Mouse (Mus musculus) limb, embryonic 11.5 days (tissue): ENCODE results near the gene Wasf3. TPM values are rescaled to one million over a fixed set of nuclear protein-coding genes. Genes with fewer than 3 reads are reported as not detected.
"Not testable (repeated sequence)": the region's sequence is repeated elsewhere in the genome, so short reads cannot be mapped to it uniquely, and the experiment has no call there.

ENCODE experiments used
- ATAC-seq: fragments of 200-750 bp; cut with Nextera tagmentation; 2 replicates; pipeline ENCODE4 v1.8.0; 2017; ENCODE audit warnings: low read depth; ENCODE audit not compliant: insufficient number of reproducible peaks, low FRiP score, low TSS enrichment
- DNase-seq: peaks from one replicate; pipeline ENCODE4 v3.0.0-alpha.2; 2015; ENCODE audit warnings: low spot score
- H3K27ac ChIP-seq: fragments of 300-500 bp; sonication (generic); replicated peaks from 2 replicates; pipeline ENCODE4 v1.5.1; 2014; ENCODE audit warnings: low read depth, mild to moderate bottlenecking, low read length
- H3K27me3 ChIP-seq: fragments of 300-500 bp; sonication (generic); 2 replicates; pipeline ENCODE4 v1.6.1; 2014; ENCODE audit warnings: mild to moderate bottlenecking, low read length, mixed read lengths; ENCODE audit not compliant: control insufficient read depth, insufficient read depth
- H3K36me3 ChIP-seq: fragments of 300-500 bp; sonication (generic); 2 replicates; pipeline ENCODE4 v1.6.1; 2014; ENCODE audit warnings: mild to moderate bottlenecking, low read length, moderate library complexity, mixed read lengths; ENCODE audit not compliant: control insufficient read depth, insufficient read depth
- H3K4me1 ChIP-seq: fragments of 300-500 bp; sonication (generic); 2 replicates; pipeline ENCODE4 v1.6.1; 2014; ENCODE audit warnings: low read length, mixed read lengths; ENCODE audit not compliant: control insufficient read depth, insufficient read depth
- H3K4me2 ChIP-seq: fragments of 300-500 bp; sonication (generic); 2 replicates; pipeline ENCODE4 v1.6.1; 2014; ENCODE audit warnings: low read depth, mild to moderate bottlenecking, moderate library complexity; ENCODE audit not compliant: severe bottlenecking
- H3K4me3 ChIP-seq: fragments of 300-500 bp; sonication (generic); 2 replicates; pipeline ENCODE4 v1.5.1; 2014; ENCODE audit warnings: low read depth, low read length
- H3K9ac ChIP-seq: fragments of 300-500 bp; sonication (generic); 2 replicates; pipeline ENCODE4 v1.6.1; 2014; ENCODE audit warnings: mild to moderate bottlenecking, low read length
- H3K9me3 ChIP-seq: fragments of 300-500 bp; sonication (generic); 2 replicates; pipeline ENCODE4 v1.6.1; 2016; ENCODE audit warnings: low read length; ENCODE audit not compliant: control insufficient read depth
- WGBS: fragments of 180-500 bp; shearing (Covaris S2); extraction: QIAGEN DNeasy Blood & Tissue Kit; methylation state at CpG from one replicate; pipeline ENCODE4 v1.1.7; 2014; 5-methylcytosine and 5-hydroxymethylcytosine counted together
- polyA plus RNA-seq: library from polyadenylated mRNA; unstranded; fragments of >200 nt; fragmentation: Nextera tagmentation; extraction: Ambion mirVana; gene quantifications from 2 replicates; pipeline ENCODE4 v1.2.1, GENCODE M21; 2014

Gene Wasf3
- polyA plus RNA-seq, 1 experiment from 2014 or later: 2.9 TPM

DNA sequence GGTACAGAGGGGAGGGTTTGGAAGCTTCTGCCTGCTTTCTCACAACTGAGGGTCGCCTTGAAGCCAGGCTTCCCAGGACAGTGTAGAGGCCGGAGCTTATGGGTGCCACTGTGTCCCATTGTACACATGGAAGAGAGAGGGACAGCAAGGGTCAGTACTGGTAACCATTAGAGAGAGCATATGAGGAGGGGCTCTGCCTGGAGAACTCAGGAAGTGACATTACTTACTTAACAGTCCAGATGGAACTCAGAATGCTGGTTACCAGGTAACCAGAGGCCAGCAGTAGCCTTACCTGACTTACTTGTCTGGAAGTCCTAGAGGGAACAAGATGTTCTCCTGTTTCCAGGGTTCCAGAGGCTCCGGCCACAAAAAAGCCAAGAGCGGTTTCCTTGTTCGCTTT lies 106.3 kb downstream of the Wasf3 start, which contains the start of gene Gm6370:
TSS of gene Gm6370 (plus strand) at position 301 of the 400 bp plus-strand sequence.
- not testable (repeated sequence) for DNase-seq, H3K27me3 ChIP-seq, H3K4me1 ChIP-seq, H3K9ac ChIP-seq, H3K4me3 ChIP-seq, H3K27ac ChIP-seq, H3K36me3 ChIP-seq, ATAC-seq, H3K9me3 ChIP-seq, H3K4me2 ChIP-seq
- no CpG with 5 or more reads among the region's 5 CpGs for WGBS

DNA sequence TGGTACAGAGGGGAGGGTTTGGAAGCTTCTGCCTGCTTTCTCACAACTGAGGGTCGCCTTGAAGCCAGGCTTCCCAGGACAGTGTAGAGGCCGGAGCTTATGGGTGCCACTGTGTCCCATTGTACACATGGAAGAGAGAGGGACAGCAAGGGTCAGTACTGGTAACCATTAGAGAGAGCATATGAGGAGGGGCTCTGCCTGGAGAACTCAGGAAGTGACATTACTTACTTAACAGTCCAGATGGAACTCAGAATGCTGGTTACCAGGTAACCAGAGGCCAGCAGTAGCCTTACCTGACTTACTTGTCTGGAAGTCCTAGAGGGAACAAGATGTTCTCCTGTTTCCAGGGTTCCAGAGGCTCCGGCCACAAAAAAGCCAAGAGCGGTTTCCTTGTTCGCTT lies 117.3 kb downstream of the Wasf3 start, which contains the start of gene 4930449I24Rik:
TSS of gene 4930449I24Rik (plus strand) at position 301 of the 400 bp plus-strand sequence.
- not testable (repeated sequence) for DNase-seq, H3K36me3 ChIP-seq, H3K4me3 ChIP-seq, H3K9me3 ChIP-seq, H3K27me3 ChIP-seq, H3K27ac ChIP-seq, H3K4me1 ChIP-seq, H3K4me2 ChIP-seq, ATAC-seq, H3K9ac ChIP-seq
- no CpG with 5 or more reads among the region's 5 CpGs for WGBS

DNA sequence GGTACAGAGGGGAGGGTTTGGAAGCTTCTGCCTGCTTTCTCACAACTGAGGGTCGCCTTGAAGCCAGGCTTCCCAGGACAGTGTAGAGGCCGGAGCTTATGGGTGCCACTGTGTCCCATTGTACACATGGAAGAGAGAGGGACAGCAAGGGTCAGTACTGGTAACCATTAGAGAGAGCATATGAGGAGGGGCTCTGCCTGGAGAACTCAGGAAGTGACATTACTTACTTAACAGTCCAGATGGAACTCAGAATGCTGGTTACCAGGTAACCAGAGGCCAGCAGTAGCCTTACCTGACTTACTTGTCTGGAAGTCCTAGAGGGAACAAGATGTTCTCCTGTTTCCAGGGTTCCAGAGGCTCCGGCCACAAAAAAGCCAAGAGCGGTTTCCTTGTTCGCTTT lies 129.0 kb downstream of the Wasf3 start, which contains the start of gene Gm3402:
TSS of gene Gm3402 (plus strand) at position 301 of the 400 bp plus-strand sequence.
- not testable (repeated sequence) for ATAC-seq
- WGBS: no CpG with 5 or more reads among the region's 5 CpGs

More for the DNA sequence above, 129.0 kb downstream of the Wasf3 start, which contains the start of gene Gm3402:
- not testable (repeated sequence) for H3K9ac ChIP-seq, H3K27ac ChIP-seq, H3K4me1 ChIP-seq, H3K36me3 ChIP-seq, H3K4me3 ChIP-seq, DNase-seq, H3K9me3 ChIP-seq, H3K4me2 ChIP-seq, H3K27me3 ChIP-seq

Other genes starting within 250 kb of the Wasf3 start
- gene Gm5565, start 224.4 kb upstream of the Wasf3 start, polyA plus RNA-seq: not detected in 2 replicates
- gene Gm6309, start 214.3 kb upstream of the Wasf3 start, polyA plus RNA-seq: not detected in 2 replicates
- not detected in 2 replicates for gene 1700001J03Rik, start 199.7 kb upstream of the Wasf3 start, polyA plus RNA-seq
- 25.3 and 26.2 TPM in 2 replicates for gene Rnf6, start 163.4 kb upstream of the Wasf3 start, polyA plus RNA-seq
- 32.8 and 36.1 TPM in 2 replicates for gene Cdk8, start 153.8 kb upstream of the Wasf3 start, polyA plus RNA-seq
- not detected in 2 replicates for gene Gm6408, start 97.0 kb downstream of the Wasf3 start, polyA plus RNA-seq
- gene Gm6370, start 106.4 kb downstream of the Wasf3 start, polyA plus RNA-seq: not detected in 2 replicates
- not detected in 2 replicates for gene 4930449I24Rik, start 117.4 kb downstream of the Wasf3 start, polyA plus RNA-seq
- not detected in 2 replicates for gene Gm3402, start 129.1 kb downstream of the Wasf3 start, polyA plus RNA-seq
- not detected in 2 replicates for gene Gm3404, start 140.8 kb downstream of the Wasf3 start, polyA plus RNA-seq
- not detected in 2 replicates for gene Gm3409, start 152.7 kb downstream of the Wasf3 start, polyA plus RNA-seq
- not detected in 2 replicates for gene Gm3415, start 171.2 kb downstream of the Wasf3 start, polyA plus RNA-seq
- 0.19 TPM in 1 of 2 replicates, not detected in the other for gene Gpr12, start 200.3 kb downstream of the Wasf3 start, polyA plus RNA-seq